Mouse (Mus musculus): ENCODE measurements around the gene Khsrp. TPM values are rescaled to one million over a fixed set of nuclear protein-coding genes. Genes with fewer than 3 reads are reported as not detected.

Gene Khsrp
- 10 to 100 TPM; 25.5 to 61.1 TPM for polyA plus RNA-seq (2012; fragmentation: generic; extraction: Trizol)

DNA sequence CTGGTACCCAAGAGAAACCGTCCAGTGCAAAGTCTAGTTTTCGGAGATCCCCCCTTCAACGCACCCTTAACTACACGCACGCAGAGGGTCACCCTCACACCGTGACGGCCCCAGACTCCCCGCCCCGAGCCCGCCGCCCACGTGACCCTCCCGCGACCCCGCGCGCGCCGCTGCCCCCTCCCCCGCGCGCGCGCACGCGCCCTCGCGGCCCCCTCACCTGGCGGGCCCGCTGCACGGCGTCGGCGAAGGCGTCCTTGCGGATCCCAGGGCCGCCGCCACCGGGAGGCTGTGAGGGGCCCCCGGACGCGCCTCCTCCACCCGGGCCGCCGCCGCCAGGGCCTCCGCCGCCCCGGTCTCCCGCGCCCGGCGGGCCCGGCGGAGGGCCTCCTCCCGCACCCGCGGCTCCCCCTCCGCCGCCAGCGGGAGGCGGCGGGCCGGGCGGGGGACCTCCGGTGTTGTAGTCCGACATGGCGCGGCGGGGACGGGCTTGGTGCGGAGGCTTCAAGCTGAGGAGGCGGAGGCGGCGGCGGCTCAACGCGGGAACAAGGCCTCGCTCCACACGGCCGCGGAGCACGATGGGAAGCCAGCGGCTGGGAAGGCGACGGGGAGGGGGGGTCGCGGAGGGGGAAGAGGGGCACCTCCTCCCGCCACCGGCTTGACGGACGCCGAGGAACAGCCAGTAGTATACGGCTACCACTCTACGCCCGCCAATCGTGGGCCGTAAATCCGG, at the start of gene Khsrp:
Khsrp (minus strand) TSS at position 592 of the 730 bp plus-strand sequence.

GRCm38 (mm10) chr17:57078336-57078735, 47.0 kb upstream of the Khsrp start, which contains the start of gene Dennd1c:
Gene Dennd1c (minus strand): TSS chr17:57078514.

GRCm38 (mm10) chr17:57059486-57059977, 28.2 kb upstream of the Khsrp start, which contains the start of gene Slc25a23:
Gene Slc25a23 (minus strand): TSS chr17:57059863.

GRCm38 (mm10) chr17:57058891-57059485, 27.7 kb upstream of the Khsrp start, which contains the start of gene Crb3:
Gene Crb3 (plus strand): TSS chr17:57059105.

DNA sequence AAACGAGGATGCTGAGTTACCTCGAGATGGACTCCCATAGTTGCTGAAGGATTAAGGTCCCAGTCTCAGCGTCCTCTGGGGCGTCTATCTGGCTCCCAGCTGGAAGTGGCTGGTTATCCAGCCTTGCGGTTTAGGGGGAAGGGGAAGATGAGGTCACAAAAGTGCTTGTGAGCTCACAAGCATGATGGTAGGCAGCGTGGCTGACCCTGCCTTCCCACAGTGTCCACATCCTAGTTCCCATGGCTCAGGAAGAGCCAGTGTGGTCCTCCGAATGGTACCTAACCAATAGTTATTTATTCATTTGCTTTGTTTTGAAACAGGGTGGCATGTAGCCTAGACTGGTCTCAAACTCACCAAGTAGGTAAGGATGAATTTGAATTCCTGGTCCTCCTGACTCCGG, 10.2 kb upstream of the Khsrp start, which contains the start of gene Slc25a41:
Slc25a41 (minus strand) TSS at position 101 of the 400 bp plus-strand sequence.

GRCm38 (mm10) chr17:57011236-57012141, 19.8 kb downstream of the Khsrp start, which contains the start of the genes Gtf2f1 and Gm17949:
Gene Gtf2f1 (minus strand): TSS chr17:57011288.
Gene Gm17949 (plus strand): TSS chr17:57011469.

GRCm38 (mm10) chr17:56999968-57000609, 31.2 kb downstream of the Khsrp start, which contains the start of gene Pspn:
Gene Pspn (minus strand): TSS chr17:57000018.

GRCm38 (mm10) chr17:56997029-56997667, 34.2 kb downstream of the Khsrp start, which contains the start of gene Alkbh7:
Gene Alkbh7 (plus strand): TSS chr17:56997339.

GRCm38 (mm10) chr17:56990115-56990746, 41.1 kb downstream of the Khsrp start, which contains the start of gene Clpp:
Gene Clpp (plus strand): TSS chr17:56990305.

GRCm38 (mm10) chr17:56982013-56982412, 49.3 kb downstream of the Khsrp start, which contains the start of gene Acer1:
Gene Acer1 (minus strand): TSS chr17:56982126.

Other genes starting within 250 kb of the Khsrp start
- 1 to 10 TPM; 2.5 to 5.7 TPM for gene Rfx2, start 200.5 kb downstream of the Khsrp start, polyA plus RNA-seq (2012; fragmentation: generic; extraction: Trizol)
- under 1 TPM; 0.01 to 0.13 TPM for gene Acsbg2, start 157.1 kb downstream of the Khsrp start, polyA plus RNA-seq (2012; fragmentation: generic; extraction: Trizol)
- under 1 TPM in 1 of 2 experiments, not detected in 1; 0.05 TPM for gene 1700061G19Rik, start 156.0 kb downstream of the Khsrp start, polyA plus RNA-seq (2012; fragmentation: generic; extraction: Trizol)
- gene Mllt1, start 96.1 kb downstream of the Khsrp start, polyA plus RNA-seq (2012; fragmentation: generic; extraction: Trizol), result 10 to 100 TPM; 34.4 to 56.4 TPM
- not detected for gene Acer1, start 49.4 kb downstream of the Khsrp start, polyA plus RNA-seq (2012; fragmentation: generic; extraction: Trizol)
- gene Clpp, start 41.2 kb downstream of the Khsrp start, polyA plus RNA-seq (2012; fragmentation: generic; extraction: Trizol), result 100 to 1,000 TPM; 137 to 187 TPM
- 10 to 100 TPM; 45.0 to 63.4 TPM for gene Alkbh7, start 34.2 kb downstream of the Khsrp start, polyA plus RNA-seq (2012; fragmentation: generic; extraction: Trizol)
- gene Pspn, start 31.5 kb downstream of the Khsrp start, polyA plus RNA-seq (2012; fragmentation: generic; extraction: Trizol), result 1 to 10 TPM in 1 of 2 experiments, under 1 TPM in 1; 0.66 to 1.7 TPM
- gene Gtf2f1, start 20.2 kb downstream of the Khsrp start, polyA plus RNA-seq (2012; fragmentation: generic; extraction: Trizol), result 10 to 100 TPM; 59.3 to 84.5 TPM
- gene Gm17949, start 20.1 kb downstream of the Khsrp start, polyA plus RNA-seq (2012; fragmentation: generic; extraction: Trizol), result under 1 TPM in 1 of 2 experiments, not detected in 1; 0.21 TPM
- gene Slc25a41, start 10.1 kb upstream of the Khsrp start, polyA plus RNA-seq (2012; fragmentation: generic; extraction: Trizol), result not detected
- gene Crb3, start 27.6 kb upstream of the Khsrp start, polyA plus RNA-seq (2012; fragmentation: generic; extraction: Trizol), result not detected
- 1 to 10 TPM; 1.0 to 2.1 TPM for gene Slc25a23, start 28.3 kb upstream of the Khsrp start, polyA plus RNA-seq (2012; fragmentation: generic; extraction: Trizol)
- not detected for gene Dennd1c, start 47.0 kb upstream of the Khsrp start, polyA plus RNA-seq (2012; fragmentation: generic; extraction: Trizol)
- under 1 TPM; 0.09 to 0.25 TPM for gene Tubb4a, start 56.3 kb upstream of the Khsrp start, polyA plus RNA-seq (2012; fragmentation: generic; extraction: Trizol)
- gene Tnfsf9, start 73.8 kb upstream of the Khsrp start, polyA plus RNA-seq (2012; fragmentation: generic; extraction: Trizol), result 1 to 10 TPM; 2.8 to 3.0 TPM
- not detected for gene Cd70, start 118.3 kb upstream of the Khsrp start, polyA plus RNA-seq (2012; fragmentation: generic; extraction: Trizol)
- gene Tnfsf14, start 162.7 kb upstream of the Khsrp start, polyA plus RNA-seq (2012; fragmentation: generic; extraction: Trizol), result not detected
- gene C3, start 196.6 kb upstream of the Khsrp start, polyA plus RNA-seq (2012; fragmentation: generic; extraction: Trizol), result 10 to 100 TPM in 1 of 2 experiments, under 1 TPM in 1; 0.09 to 54.8 TPM
- gene Gpr108, start 216.9 kb upstream of the Khsrp start, polyA plus RNA-seq (2012; fragmentation: generic; extraction: Trizol), result 10 to 100 TPM; 32.2 to 80.0 TPM
- 10 to 100 TPM; 25.6 to 56.6 TPM for gene Trip10, start 217.9 kb upstream of the Khsrp start, polyA plus RNA-seq (2012; fragmentation: generic; extraction: Trizol)
- not detected for gene Vav1, start 247.6 kb upstream of the Khsrp start, polyA plus RNA-seq (2012; fragmentation: generic; extraction: Trizol)

All from C3H10T1/2 (cell line).